Mouse (Mus musculus) spleen, adult 12 weeks (tissue): ENCODE results near the gene Gm11559.
"Not testable (repeated sequence)": the region's sequence is repeated elsewhere in the genome, so short reads cannot be mapped to it uniquely, and the experiment has no call there.

ENCODE experiments used
- DNase-seq: peaks from one replicate; pipeline ENCODE4 v3.0.0; 2022; ENCODE audit warnings: low spot score

Gene Gm11559

GRCm38 (mm10) chr11:99864176-99864575 is at the start of gene Gm11559:
Gm11559 (plus strand) TSS chr11:99864476.
- DNase-seq: not testable (repeated sequence)

GRCm38 (mm10) chr11:99815566-99815965 is 48.7 kb upstream of the Gm11559 start, which contains the start of gene Gm11564:
Gm11564 (minus strand) TSS chr11:99815666.
- DNase-seq: not testable (repeated sequence)

DNA sequence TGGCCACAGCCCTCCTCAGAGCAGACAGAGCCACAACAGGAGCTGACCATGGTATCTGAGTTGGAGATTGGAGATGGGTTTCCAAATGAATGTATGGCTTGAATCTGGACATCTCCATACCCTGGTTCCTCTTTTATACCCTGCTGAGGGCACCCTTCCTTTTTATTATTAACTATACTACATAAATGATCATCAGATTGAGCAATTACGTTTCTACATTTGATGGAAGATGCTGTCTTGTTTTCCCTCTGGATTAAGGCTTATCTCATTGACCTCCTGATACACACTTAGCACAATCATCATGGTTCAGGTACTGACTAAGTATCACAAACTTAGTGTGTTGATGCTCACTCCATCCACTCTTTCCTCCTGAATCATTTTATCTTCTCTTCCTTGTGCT is 26.3 kb upstream of the Gm11559 start, which contains the start of gene 2300003K06Rik:
TSS of gene 2300003K06Rik (minus strand) at position 101 of the 400 bp plus-strand sequence.
- no peak for DNase-seq

GRCm38 (mm10) chr11:99842185-99842584 is 22.1 kb upstream of the Gm11559 start:
- no peak for DNase-seq

GRCm38 (mm10) chr11:99846746-99847145 is 17.5 kb upstream of the Gm11559 start:
- no peak for DNase-seq

- DNase-seq: no peak
Observed at GRCm38 (mm10) chr11:99851508-99851907, 12.8 kb upstream of the Gm11559 start, which contains the start of gene Krtap4-16. Krtap4-16 (minus strand) TSS chr11:99851608.

GRCm38 (mm10) chr11:99854121-99854520 is 10.2 kb upstream of the Gm11559 start:
- no peak for DNase-seq

DNA sequence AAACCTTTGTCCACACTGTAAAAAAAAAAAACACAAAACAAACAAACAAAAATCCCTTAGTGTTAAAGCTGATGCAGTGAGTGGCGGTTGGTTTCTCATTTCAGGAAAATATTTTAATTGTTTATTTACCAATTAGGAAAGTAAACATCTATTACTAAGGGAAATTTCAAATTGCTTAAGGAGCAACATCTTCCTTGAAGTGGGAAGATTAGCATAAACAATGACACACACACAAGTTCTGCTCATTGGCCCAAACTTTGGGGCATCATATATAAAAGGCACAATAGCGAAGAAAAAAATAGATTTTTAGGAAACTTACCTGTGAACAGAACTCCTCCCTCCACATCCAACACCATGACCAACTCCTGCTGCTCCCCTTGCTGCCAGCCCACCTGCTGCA is 6.7 kb upstream of the Gm11559 start, which contains the start of gene Gm11568:
TSS of gene Gm11568 (plus strand) at position 301 of the 400 bp plus-strand sequence.
- DNase-seq: no peak

DNA sequence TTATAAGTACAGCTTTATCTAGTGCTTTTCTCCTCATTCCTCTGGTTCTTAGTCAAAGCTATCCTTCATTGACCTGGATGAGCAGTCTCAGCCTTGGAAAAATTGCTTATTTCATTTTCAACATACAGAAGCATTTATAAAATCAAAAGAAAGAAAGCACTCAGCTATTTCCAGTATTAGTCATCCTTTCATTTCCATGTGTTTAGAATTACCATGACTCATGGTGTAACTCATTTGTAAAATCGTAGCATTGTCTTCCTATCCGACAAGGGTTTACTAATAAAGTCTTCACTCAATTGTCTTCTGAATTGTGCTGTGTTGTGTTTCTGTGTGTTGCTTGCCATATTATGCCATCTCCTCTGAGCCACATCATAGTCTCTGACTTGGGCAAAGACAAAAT is 5.5 kb upstream of the Gm11559 start:
- no peak for DNase-seq

- DNase-seq: not testable (repeated sequence)
Observed at GRCm38 (mm10) chr11:99873089-99873488, 8.8 kb downstream of the Gm11559 start, which contains the start of gene Krtap9-1. Krtap9-1 (plus strand) TSS chr11:99873389.

GRCm38 (mm10) chr11:99878887-99879286 is 14.6 kb downstream of the Gm11559 start, which contains the start of gene Gm11567:
Gm11567 (plus strand) TSS chr11:99879187.
- DNase-seq: not testable (repeated sequence)

- no peak for DNase-seq
Observed at GRCm38 (mm10) chr11:99907620-99908019, 43.3 kb downstream of the Gm11559 start, which contains the start of gene Krtap31-1. Krtap31-1 (plus strand) TSS chr11:99907920.

- no peak for DNase-seq
Observed at GRCm38 (mm10) chr11:99914451-99914850, 50.2 kb downstream of the Gm11559 start, which contains the start of gene Gm11565. Gm11565 (plus strand) TSS chr11:99914751.
